Mouse (Mus musculus): ENCODE data around the gene Ilf3. TPM values are rescaled to one million over a fixed set of nuclear protein-coding genes. Genes with fewer than 3 reads are reported as not detected.

Gene Ilf3
- total RNA-seq (2023), result 100 to 1,000 TPM in 1 of 2 experiments, 10 to 100 TPM in 1; 99.5 to 106 TPM

GRCm38 (mm10) chr9:21367357-21368111 is at the start of gene Ilf3:
Ilf3 (plus strand) TSS chr9:21367871.

GRCm38 (mm10) chr9:21320619-21321512 is 46.8 kb upstream of the Ilf3 start, which contains the start of gene Slc44a2:
Slc44a2 (plus strand) TSS chr9:21320698.

GRCm38 (mm10) chr9:21411669-21412550 is 44.2 kb downstream of the Ilf3 start, which contains the start of gene Qtrt1:
Qtrt1 (plus strand) TSS chr9:21411837.

GRCm38 (mm10) chr9:21424631-21425555 is 57.2 kb downstream of the Ilf3 start, which contains the start of gene Dnm2:
Dnm2 (plus strand) TSS chr9:21424908.

Other genes with a start within 250 kb of the Ilf3 start
- 10 to 100 TPM; 65.7 to 68.6 TPM for gene Tyk2, start 236.6 kb upstream of the Ilf3 start, total RNA-seq (2023)
- 100 to 1,000 TPM; 132 to 148 TPM for gene Cdc37, start 217.9 kb upstream of the Ilf3 start, total RNA-seq (2023)
- 1 to 10 TPM in 1 of 2 experiments, under 1 TPM in 1; 0.74 to 1.8 TPM for gene Pde4a, start 202.2 kb upstream of the Ilf3 start, total RNA-seq (2023)
- gene Keap1, start 128.5 kb upstream of the Ilf3 start, total RNA-seq (2023), result 10 to 100 TPM; 35.2 to 43.8 TPM
- 1 to 10 TPM; 1.1 to 1.9 TPM for gene S1pr5, start 119.4 kb upstream of the Ilf3 start, total RNA-seq (2023)
- gene Atg4d, start 102.6 kb upstream of the Ilf3 start, total RNA-seq (2023), result 10 to 100 TPM; 48.4 to 48.8 TPM
- 100 to 1,000 TPM; 142 to 150 TPM for gene Kri1, start 79.9 kb upstream of the Ilf3 start, total RNA-seq (2023)
- 10 to 100 TPM; 48.2 to 56.3 TPM for gene Cdkn2d, start 76.5 kb upstream of the Ilf3 start, total RNA-seq (2023)
- 1 to 10 TPM; 1.8 to 2.7 TPM for gene Ap1m2, start 55.5 kb upstream of the Ilf3 start, total RNA-seq (2023)
- gene Slc44a2, start 47.2 kb upstream of the Ilf3 start, total RNA-seq (2023), result 100 to 1,000 TPM; 379 to 394 TPM
- 10 to 100 TPM; 68.8 to 72.1 TPM for gene Qtrt1, start 44.0 kb downstream of the Ilf3 start, total RNA-seq (2023)
- gene Dnm2, start 57.0 kb downstream of the Ilf3 start, total RNA-seq (2023), result 100 to 1,000 TPM; 324 to 341 TPM
- 1 to 10 TPM; 2.0 to 3.1 TPM for gene Tmed1, start 142.4 kb downstream of the Ilf3 start, total RNA-seq (2023)
- gene AB124611, start 158.3 kb downstream of the Ilf3 start, total RNA-seq (2023), result 10 to 100 TPM; 75.1 to 79.8 TPM
- 10 to 100 TPM; 58.8 to 59.2 TPM for gene Carm1, start 179.0 kb downstream of the Ilf3 start, total RNA-seq (2023)
- gene Timm29, start 224.9 kb downstream of the Ilf3 start, total RNA-seq (2023), result 10 to 100 TPM; 33.7 to 36.3 TPM
- gene Yipf2, start 225.0 kb downstream of the Ilf3 start, total RNA-seq (2023), result 10 to 100 TPM; 11.2 to 14.9 TPM
- gene Smarca4, start 248.3 kb downstream of the Ilf3 start, total RNA-seq (2023), result 10 to 100 TPM; 91.5 to 92.0 TPM

All from T-cell, adult 66 days (primary cell).